In the genomic region with DNA sequence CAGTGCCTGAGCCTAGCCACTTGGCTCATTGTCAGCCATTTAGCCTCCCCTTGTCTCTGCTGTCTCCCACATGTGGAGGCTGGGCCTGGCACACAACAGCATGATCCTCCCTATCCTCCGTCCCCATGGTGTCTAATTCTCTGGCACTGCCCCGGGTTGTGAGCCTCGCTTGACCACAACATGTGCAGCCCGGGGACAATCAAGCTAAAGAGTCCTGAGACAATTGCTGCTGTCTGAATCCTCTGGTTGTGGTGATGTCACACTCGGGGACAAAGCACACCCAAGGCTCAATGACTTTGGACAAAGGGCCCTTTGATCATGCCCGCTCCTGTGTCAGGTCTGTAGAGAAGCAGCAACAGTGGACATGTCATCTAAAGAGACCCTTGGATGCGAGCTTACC, we compare ENCODE assay signal across 25 mouse cellular contexts. TPM values are rescaled to one million over a fixed set of nuclear protein-coding genes. Genes with fewer than 3 reads are reported as not detected.
DNase-seq lines count a peak whose midpoint lies in the region; ATAC-seq lines count a peak whose summit lies in the region.
"Had no signal": no experiment of that assay in that cellular context is flagged by ENCODE, and none has a peak within 500 bp of the region (broad histone marks: within the 10 kb centered on the region; RNA-seq: fewer than 3 reads in every experiment).

No protein-coding gene starts in this region.

- H3K36me3 ChIP-seq in midbrain, embryonic 13.5 days, result no peaks in the 10 kb centered on the region
- H3K36me3 ChIP-seq in midbrain, embryonic 16.5 days (ENCODE audit: control insufficient read depth, insufficient read depth, low read length), result no peaks in the 10 kb centered on the region
- H3K36me3 ChIP-seq: heart, embryonic 12.5 days; limb, embryonic 12.5 days; liver, embryonic 12.5 days; stomach, embryonic 15.5 days had no signal

- no peak overlapping the region for H3K9ac ChIP-seq in midbrain, embryonic 13.5 days (replicated peaks)
- H3K9ac ChIP-seq in midbrain, embryonic 16.5 days (ENCODE audit: low read depth, low read length), result no peak overlapping the region
- H3K9ac ChIP-seq: heart, embryonic 12.5 days; limb, embryonic 12.5 days; liver, embryonic 12.5 days; stomach, embryonic 15.5 days had no signal

- 24% methylated on average over 7 of the region's 7 CpGs for WGBS in midbrain, embryonic 13.5 days
- WGBS in midbrain, embryonic 16.5 days, result 31% methylated on average over 7 of the region's 7 CpGs

- DNase-seq in frontal cortex, postnatal 36 days (ENCODE audit: low spot score in 2 of 2), result no peak
- peak; percentile 59 to 87 for DNase-seq in layer of hippocampus, adult 8-10 months (ENCODE audit: low spot score in 2 of 2)
- no peak for DNase-seq in layer of hippocampus, postnatal 14 days (ENCODE audit: low spot score in 2 of 2)
- peak; percentile 79 for DNase-seq in telencephalon, adult 2 months (ENCODE audit: low read depth, low spot score)
- no peak for DNase-seq in frontal cortex, postnatal 14 days (ENCODE audit: low spot score in 2 of 2)
- DNase-seq: adrenal gland, adult 2 months; heart, adult 11 months; heart, postnatal 14 days; kidney, adult 2 months; kidney, postnatal 10 days; lung, adult 2 months; right cerebral cortex, postnatal 25 days had no signal

- H3K4me3 ChIP-seq in midbrain, embryonic 13.5 days (replicated peaks), result no peak overlapping the region
- H3K4me3 ChIP-seq in midbrain, embryonic 16.5 days (ENCODE audit: low read depth, low read length), result no peak overlapping the region
- H3K4me3 ChIP-seq: heart, embryonic 12.5 days; limb, embryonic 12.5 days; liver, embryonic 12.5 days; myocyte; stomach, embryonic 15.5 days had no signal

- H3K4me1 ChIP-seq in midbrain, embryonic 13.5 days (replicated peaks), result no peaks in the 10 kb centered on the region
- H3K4me1 ChIP-seq in midbrain, embryonic 16.5 days (ENCODE audit: control insufficient read depth, insufficient read depth, low read length), result no peaks in the 10 kb centered on the region
- H3K4me1 ChIP-seq: heart, embryonic 12.5 days; limb, embryonic 12.5 days; liver, embryonic 12.5 days; stomach, embryonic 15.5 days had no signal

- H3K4me2 ChIP-seq in midbrain, embryonic 13.5 days (replicated peaks), result no peak overlapping the region
- no peak overlapping the region for H3K4me2 ChIP-seq in midbrain, embryonic 16.5 days (ENCODE audit: low read length)
- H3K4me2 ChIP-seq: heart, embryonic 12.5 days; limb, embryonic 12.5 days; liver, embryonic 12.5 days; stomach, embryonic 15.5 days had no signal

- H3K9me3 ChIP-seq in midbrain, embryonic 13.5 days, result no peaks in the 10 kb centered on the region
- H3K9me3 ChIP-seq in midbrain, embryonic 16.5 days (replicated peaks; ENCODE audit: control insufficient read depth, low read length, poor library complexity, severe bottlenecking), result no peaks in the 10 kb centered on the region
- H3K9me3 ChIP-seq: limb, embryonic 12.5 days; liver, embryonic 12.5 days; stomach, embryonic 15.5 days had no signal

- no peaks in the 10 kb centered on the region for H3K27me3 ChIP-seq in midbrain, embryonic 13.5 days
- no peaks in the 10 kb centered on the region for H3K27me3 ChIP-seq in midbrain, embryonic 16.5 days (ENCODE audit: control insufficient read depth, insufficient read depth, low read depth, low read length)
- H3K27me3 ChIP-seq: heart, embryonic 12.5 days; limb, embryonic 12.5 days; liver, embryonic 12.5 days; stomach, embryonic 15.5 days had no signal

- no peak overlapping the region for H3K27ac ChIP-seq in midbrain, embryonic 13.5 days
- no peak overlapping the region for H3K27ac ChIP-seq in midbrain, embryonic 16.5 days (ENCODE audit: low read length)
- H3K27ac ChIP-seq: limb, embryonic 12.5 days; liver, embryonic 12.5 days; stomach, embryonic 15.5 days had no signal

- peak; percentile 64 for ATAC-seq in frontal cortex, adult (ENCODE audit: low TSS enrichment)
- ATAC-seq in midbrain, embryonic 13.5 days, result 0 out of 2 replicates have a peak, but pooled peaks have one; percentile 17
- ATAC-seq in midbrain, embryonic 16.5 days, result no peak
- ATAC-seq: forebrain, embryonic 16.5 days; inflammation-experienced regulatory T-cells, adult 6 months; liver, embryonic 12.5 days had no signal

RNA-seq across cellular contexts. Expression of a gene that starts 4.7 kb away (rescaled TPM):
- total RNA-seq in layer of hippocampus, adult 8-10 months (2022), result 1 to 10 TPM in 3 of 4 experiments, under 1 TPM in 1; 0.96 to 1.7 (median 1.3) TPM
- under 1 TPM; 0.64 to 0.88 TPM for total RNA-seq in layer of hippocampus, postnatal 14 days (2021)
- polyA plus RNA-seq in midbrain, embryonic 13.5 days (2015; fragmentation: Nextera tagmentation; extraction: Ambion mirVana), result 0.46 and 0.66 TPM in 2 replicates
- polyA plus RNA-seq in midbrain, embryonic 16.5 days (2015; fragmentation: Nextera tagmentation; extraction: Ambion mirVana), result 0.53 and 0.88 TPM in 2 replicates
- total RNA-seq: adrenal gland, adult 2 months; common myeloid progenitor, adult 5-6 weeks; gastrocnemius, adult 8-10 months; megakaryocyte-erythroid progenitor cell, adult 5-6 weeks had no signal
- polyA plus RNA-seq: adrenal gland, adult 2 months had no signal

RNA-seq across cellular contexts. Expression of a gene that starts 13.8 kb away (rescaled TPM):
- 10 to 100 TPM; 20.0 to 30.2 (median 27.0) TPM for total RNA-seq in layer of hippocampus, adult 8-10 months (2022)
- total RNA-seq in layer of hippocampus, postnatal 14 days (2021), result 10 to 100 TPM; 12.2 to 13.6 TPM
- polyA plus RNA-seq in midbrain, embryonic 13.5 days (2015; fragmentation: Nextera tagmentation; extraction: Ambion mirVana), result 7.9 and 9.1 TPM in 2 replicates
- 16.5 and 17.8 TPM in 2 replicates for polyA plus RNA-seq in midbrain, embryonic 16.5 days (2015; fragmentation: Nextera tagmentation; extraction: Ambion mirVana)

RNA-seq across cellular contexts. Expression of a gene that starts 40.2 kb away (rescaled TPM):
- 10 to 100 TPM; 47.5 to 81.2 (median 63.8) TPM for total RNA-seq in layer of hippocampus, adult 8-10 months (2022)
- total RNA-seq in layer of hippocampus, postnatal 14 days (2021), result 10 to 100 TPM; 55.7 to 58.9 TPM
- polyA plus RNA-seq in midbrain, embryonic 13.5 days (2015; fragmentation: Nextera tagmentation; extraction: Ambion mirVana), result 153 and 155 TPM in 2 replicates
- polyA plus RNA-seq in midbrain, embryonic 16.5 days (2015; fragmentation: Nextera tagmentation; extraction: Ambion mirVana), result 198 and 209 TPM in 2 replicates

Comparison
In these comparisons a context has a peak if more than half of its experiments do, and no peak if none do; other contexts are left out.
1. DNase-seq: peak in layer of hippocampus, adult 8-10 months (2 of 2) and telencephalon, adult 2 months (single experiment); none in frontal cortex, postnatal 36 days (0 of 2), layer of hippocampus, postnatal 14 days (0 of 2) and frontal cortex, postnatal 14 days (0 of 2).